Mouse (Mus musculus) G1E-ER4 (cell line): ENCODE measurements around the gene Sorl1. TPM values are rescaled to one million over a fixed set of nuclear protein-coding genes. Genes with fewer than 3 reads are reported as not detected.

ENCODE experiments used
- GATA1 ChIP-seq: IDR thresholded peaks from one replicate; pipeline ENCODE4 v1.8.0; 2012; ENCODE audit warnings: low read length, inconsistent platforms
- polyA plus RNA-seq: library from polyadenylated mRNA; stranded (reverse); fragments of >175 nt; gene quantifications from 2 replicates; pipeline ENCODE4 v1.2.3, GENCODE M21; 2012

Gene Sorl1
- polyA plus RNA-seq, 1 experiment: not detected

- TF ChIP-seq GATA1: no peak
These were observed 43.4 kb downstream of the Sorl1 start for GRCm38 (mm10) chr9:42080671-42081070.

DNA sequence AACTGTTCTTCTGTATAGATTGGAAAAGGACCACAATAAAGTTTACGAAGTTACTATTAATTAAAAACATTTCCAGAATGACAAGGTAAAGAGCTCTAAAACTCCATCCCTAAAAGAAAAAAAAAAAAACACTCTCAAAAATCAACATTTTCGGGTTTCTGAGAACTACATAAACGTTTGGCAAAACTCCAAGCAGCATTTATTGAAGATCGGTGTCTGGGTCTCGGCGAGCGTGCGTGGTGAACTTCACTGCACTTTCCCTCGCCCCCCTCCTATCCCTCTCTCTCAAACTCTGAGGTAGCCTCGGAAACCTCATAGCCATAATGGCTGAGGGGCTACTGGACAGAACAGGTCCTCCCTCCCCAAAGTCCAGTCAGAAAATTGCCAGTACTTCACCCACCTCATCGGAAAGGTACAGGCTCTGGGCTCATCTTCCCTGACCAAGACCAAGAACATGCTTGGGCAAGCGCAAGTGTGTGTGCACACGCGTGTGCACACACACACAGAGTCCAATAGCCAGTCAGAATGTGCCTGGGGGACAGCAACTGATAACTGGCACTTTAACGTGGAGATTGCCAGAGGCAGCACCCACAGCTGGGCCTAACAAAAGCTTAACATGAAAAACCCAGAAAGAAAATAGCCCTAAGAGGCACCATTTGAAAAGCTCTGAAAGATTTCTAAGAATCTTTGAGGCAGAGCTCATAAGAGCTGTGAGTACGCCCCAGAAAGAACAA lies 46.8 kb downstream of the Sorl1 start:
- TF ChIP-seq GATA1: no peak

DNA sequence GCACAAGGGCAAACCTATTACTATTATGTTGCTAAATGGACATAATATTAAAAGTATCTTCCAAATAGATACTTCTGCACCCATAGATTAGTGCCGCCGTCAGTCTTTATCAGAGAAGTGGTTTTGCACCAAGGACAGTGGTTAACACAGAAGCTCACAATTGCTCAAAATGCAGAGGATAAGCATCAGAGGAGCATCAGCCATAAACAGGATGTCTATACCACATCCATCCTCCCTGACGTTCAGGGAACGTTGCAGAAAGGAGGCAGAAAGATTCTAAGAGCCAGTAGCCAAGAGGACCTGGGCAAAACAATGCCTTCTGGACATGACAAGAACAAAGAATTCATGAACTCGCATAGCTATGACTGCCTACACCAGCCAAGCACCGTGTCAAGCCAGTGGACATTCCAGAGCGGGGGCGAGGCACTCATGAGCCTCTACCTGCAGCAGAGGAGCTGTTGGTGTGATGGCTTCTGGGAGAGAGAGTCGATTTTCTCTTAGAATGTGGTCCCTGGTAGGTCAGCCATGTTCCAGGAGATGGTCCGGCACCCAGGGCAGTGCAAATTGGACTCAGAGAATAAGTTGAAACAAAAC lies 47.7 kb downstream of the Sorl1 start:
- TF ChIP-seq GATA1: no peak

DNA sequence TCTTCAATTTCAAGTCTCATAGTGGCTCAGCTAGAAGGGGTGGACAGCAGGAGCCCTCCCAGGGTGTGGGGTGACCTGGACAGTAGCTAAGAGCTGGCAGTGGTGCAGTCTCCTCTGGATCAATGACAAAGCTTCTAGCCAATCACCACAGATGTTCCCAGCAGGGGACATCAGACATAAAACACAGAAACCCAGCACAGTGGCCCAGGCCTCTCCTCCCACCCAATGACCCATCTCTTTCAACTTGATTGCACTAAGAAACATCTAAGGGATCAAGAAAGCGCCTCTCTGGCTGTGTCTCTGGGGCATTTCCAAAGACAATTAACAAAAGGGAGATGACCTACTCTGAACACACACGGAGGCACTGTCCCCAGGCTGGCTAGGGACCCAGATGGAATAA lies 48.9 kb downstream of the Sorl1 start:
- no peak for TF ChIP-seq GATA1

DNA sequence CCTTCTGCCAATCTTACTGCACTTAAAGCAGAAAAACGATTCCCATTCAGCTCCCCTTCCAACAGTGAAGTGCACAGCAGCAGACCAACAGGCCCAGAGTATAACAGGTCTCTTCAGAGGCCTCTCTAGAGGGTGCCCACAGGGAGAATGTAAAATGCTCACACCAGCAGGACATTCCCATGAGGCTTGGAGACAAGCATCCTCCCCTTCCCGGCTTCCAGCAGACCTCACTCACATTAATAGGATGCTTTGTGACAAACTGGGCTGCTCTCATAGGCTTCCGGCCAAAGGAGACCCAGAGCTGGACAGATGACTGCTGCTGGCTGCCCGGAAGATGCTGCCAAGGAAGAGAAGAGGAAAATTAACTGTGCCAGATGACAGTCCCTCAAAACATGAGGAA lies 52.1 kb downstream of the Sorl1 start:
- no peak for TF ChIP-seq GATA1

DNA sequence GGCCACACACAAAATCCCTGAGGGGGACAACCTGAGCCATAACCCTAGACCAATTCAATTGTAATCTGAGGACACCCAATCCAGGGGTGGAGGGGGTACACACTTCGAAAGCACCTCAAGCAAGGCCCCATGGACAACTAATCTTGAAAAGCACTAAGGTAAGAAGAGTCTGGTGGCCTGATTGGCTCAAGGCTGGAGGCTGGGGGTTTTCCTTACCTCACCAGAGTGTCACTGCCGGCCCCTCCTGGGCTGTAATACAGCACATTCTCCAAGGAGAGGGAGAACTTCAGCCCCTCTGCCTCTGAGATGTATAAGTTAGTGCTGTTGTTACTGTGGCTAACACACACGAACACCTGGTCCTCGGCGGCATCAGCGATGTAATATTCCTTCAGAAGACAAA lies 53.2 kb downstream of the Sorl1 start:
- TF ChIP-seq GATA1: no peak

DNA sequence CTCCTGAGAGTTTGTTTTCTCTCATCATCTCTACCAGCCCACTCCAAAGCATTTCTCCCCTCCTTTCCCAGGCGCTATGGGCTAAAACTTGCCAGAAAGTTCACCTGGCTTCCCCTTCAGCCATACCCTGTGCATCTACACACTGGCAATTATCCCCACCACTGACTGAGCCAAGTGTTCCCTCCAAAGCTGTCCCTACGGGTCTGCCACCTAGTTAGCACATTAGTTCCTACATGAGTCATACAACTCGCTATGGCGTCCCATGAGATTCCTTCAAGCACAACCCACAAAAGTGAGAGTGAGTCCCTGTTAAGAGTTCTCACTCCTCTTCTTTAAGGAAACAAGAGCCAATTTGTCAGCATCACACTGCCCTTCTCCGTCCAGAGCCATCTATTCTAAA lies 54.6 kb downstream of the Sorl1 start:
- no peak for TF ChIP-seq GATA1

- TF ChIP-seq GATA1: no peak
These were observed 56.1 kb downstream of the Sorl1 start for GRCm38 (mm10) chr9:42067950-42068349.

GRCm38 (mm10) chr9:42065756-42066155 lies 58.3 kb downstream of the Sorl1 start:
- no peak for TF ChIP-seq GATA1

GRCm38 (mm10) chr9:42063391-42063790 lies 60.7 kb downstream of the Sorl1 start:
- no peak for TF ChIP-seq GATA1

DNA sequence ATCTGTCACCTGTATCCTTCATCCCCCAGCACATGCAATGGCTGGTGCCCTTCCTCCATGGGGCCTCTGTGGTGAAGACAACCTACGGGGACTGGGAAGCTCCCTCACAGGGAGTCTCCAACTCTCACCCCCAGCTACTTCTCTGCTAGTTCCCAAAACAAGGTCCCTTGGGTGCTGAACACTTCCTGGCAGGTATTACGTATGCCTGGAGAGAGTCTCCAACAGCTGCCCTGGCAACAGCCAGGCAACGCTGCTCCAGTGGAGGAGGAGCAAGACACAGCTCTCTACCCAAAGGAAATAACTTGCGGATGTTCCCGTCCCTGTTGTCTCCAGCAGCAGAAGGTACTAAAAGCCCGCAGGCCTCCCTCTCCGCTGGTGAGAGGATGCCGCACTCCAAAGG lies 61.8 kb downstream of the Sorl1 start:
- no peak for TF ChIP-seq GATA1

DNA sequence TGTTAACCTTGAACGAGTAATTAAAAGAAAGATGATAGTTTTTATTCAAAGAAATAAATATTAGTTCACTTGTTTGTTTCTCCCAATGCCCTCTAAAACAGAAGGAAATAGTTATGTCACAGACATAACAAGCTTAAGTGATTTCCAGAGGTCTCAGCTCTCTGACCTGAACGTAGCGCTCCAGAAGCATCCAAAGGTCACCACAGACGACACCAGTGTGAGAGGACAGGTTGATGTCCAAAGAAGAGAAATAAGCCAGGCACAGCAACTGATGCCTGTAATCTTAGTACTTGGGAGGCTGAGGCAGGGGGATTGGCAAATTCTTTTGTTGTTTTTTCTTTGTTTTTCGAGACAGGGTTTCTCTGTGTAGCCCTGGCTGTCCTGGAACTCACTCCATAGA lies 67.5 kb downstream of the Sorl1 start:
- TF ChIP-seq GATA1: no peak

DNA sequence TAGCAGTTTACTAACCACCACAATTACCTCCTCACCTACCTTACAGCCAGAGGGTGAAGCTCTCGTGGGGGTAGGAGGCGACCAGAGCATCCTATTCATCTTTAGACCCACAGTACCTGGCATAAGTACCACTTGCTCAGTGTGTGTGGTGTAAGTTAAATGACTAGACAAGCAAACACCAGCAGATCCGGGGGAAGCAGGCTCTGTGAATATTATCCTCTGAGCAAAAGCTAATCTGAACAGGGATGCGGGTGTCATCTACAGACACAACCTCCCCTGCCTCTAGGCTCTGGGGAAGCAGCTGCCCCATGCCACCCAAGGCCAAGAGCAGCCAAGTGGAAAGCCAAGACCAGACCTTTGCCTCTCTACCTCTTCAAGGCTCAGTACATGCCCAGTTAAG lies 68.7 kb downstream of the Sorl1 start:
- no peak for TF ChIP-seq GATA1

DNA sequence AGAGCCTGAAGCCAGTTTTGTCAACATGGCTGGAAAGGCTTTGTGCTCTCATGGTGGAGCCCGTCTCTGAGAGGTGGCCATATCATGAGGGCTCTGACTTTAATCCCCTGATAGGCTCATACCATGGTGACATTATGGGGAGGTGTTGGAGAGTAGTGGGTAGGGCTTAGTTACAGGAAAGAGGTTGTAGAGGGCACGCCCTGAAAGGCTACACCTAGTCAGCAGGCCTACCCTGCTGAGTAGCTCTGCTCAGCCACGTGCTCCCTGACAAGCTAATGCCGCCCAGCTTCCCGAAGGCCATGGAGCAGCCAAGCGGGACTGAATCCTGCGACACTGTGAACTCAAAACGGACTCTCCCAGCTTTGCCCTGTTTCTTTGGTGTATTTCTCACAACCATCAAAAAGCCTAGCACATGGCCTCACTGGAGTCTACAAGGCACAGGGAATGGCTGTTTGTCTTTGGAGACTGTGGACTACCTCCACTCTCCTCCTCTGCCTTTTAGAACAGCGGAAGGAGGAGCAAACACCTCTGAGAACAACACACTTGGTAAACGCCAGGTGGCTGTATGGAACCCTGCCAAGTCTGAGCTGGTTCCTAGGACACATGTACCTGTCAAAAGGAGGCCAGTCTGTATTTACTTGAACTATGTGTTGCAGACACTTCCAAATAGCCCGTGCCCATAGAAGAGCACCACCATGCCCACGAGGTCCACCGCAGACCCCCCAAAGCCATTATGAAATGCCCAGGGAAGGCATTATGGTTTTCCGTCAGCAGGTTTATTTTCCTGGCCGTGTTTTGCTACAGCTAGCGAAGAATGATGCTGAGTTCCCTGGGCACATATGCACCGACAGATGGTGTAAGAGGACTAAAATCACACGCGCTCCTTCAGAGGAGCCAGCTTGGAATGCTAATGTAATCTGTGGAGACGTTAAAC lies 69.5 kb downstream of the Sorl1 start:
- no peak for TF ChIP-seq GATA1

DNA sequence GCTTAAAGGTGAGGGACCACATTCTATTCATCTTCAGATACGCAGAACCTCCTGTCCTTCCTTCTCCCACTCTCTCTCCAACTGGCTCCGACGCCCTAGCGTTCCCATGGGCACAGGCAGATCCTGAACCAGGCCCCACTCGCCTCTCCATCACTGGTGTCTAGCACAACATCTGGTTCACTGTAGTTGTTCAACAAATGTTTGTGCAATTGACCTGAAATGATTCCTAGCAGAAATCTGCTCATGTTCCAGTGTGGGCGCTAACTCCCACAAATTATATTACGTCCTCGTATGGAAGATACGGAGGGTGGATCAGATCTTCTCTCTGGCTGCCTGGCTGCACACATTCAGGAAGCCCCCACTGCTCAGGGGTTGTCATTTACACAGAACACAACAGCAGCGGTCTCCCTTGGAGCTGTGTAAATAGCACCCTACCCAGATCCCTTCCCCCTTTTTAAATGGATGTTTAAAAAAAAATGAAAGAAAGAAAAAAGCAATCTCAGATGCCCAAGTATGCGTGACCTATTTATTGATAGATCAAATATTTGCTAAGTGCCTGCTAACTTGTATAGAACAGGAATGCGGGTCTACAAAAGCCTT lies 70.4 kb downstream of the Sorl1 start:
- no peak for TF ChIP-seq GATA1
